Mouse (Mus musculus) megakaryocyte, embryonic 14.5 days (primary cell): ENCODE results near the gene Hmgb1.

Experiments
- FLI1 ChIP-seq: IDR thresholded peaks from 2 replicates; pipeline ENCODE4 v1.6.1; 2012; ENCODE audit warnings: low read length, inconsistent platforms, mixed read lengths
- GATA1 ChIP-seq: IDR thresholded peaks from 3 replicates; pipeline ENCODE4 v1.6.1; 2012; ENCODE audit warnings: mixed read lengths, low read length, inconsistent platforms, borderline replicate concordance

DNA sequence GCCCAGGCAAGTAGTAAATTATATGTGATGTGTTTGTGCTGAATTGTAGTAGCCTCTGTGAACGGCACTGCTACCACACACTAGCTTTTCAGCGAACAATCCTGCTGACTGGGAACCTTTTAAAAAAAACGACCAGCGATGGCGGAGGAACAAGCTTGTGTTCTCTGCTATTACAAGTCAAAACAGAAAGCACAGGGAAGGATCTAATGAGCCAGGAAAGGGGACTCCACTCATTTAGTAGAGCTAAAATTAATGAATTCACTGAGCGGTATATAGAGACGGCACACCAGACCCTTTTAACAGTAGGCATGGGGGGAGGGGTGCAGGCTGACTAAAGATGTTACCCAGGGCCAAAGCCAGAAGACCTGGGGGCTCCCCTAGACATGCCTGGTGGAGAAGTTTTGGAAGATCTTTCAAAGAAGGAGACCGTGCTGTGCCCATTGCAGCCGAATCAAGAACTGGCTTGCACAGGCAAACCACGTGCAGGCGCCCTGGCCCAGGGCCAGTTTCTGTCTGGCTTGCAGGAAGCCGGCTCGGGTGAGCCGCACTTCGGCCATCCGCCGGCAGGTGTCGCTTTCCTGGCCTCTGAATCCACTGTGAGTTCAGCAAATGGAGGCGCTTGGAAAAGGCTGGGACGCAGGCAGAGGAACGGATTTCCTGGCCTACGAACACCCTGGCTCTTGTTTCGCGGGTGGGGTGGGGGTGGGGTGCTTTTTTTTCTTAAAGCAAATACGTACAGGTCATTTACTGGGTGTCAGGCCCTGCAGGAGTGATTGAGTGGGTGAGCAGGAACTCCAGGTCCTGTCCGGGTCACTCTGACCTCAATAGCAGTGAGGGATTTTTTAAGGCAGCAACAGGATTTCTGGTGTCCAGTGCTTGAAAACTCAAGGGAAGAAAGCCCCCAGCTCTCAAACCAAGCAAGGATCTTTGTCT lies 177.7 kb downstream of the Hmgb1 start:
- TF ChIP-seq GATA1 (no peak), FLI1 (no peak)
